Mouse (Mus musculus) liver, embryonic 14.5 days (tissue): ENCODE data around the gene Fxyd7. TPM values are rescaled to one million over a fixed set of nuclear protein-coding genes. Genes with fewer than 3 reads are reported as not detected.

ENCODE experiments used
- ATAC-seq: fragments of 200-750 bp; cut with Nextera tagmentation; 2 replicates; pipeline ENCODE4 v1.8.0; 2017; ENCODE audit warnings: moderate number of reproducible peaks, mild to moderate bottlenecking, moderate library complexity; ENCODE audit not compliant: insufficient read depth
- DNase-seq, 3 experiments: peaks; one replicate each; pipeline ENCODE4 v3.0.0-alpha.2; 2012 to 2013; ENCODE audit warnings: low read depth in 3 of 3, low spot score in 3 of 3
- H3K27ac ChIP-seq: fragments of 300-500 bp; sonication (generic); 2 replicates; pipeline ENCODE4 v1.5.1; 2014; ENCODE audit warnings: moderate library complexity, mild to moderate bottlenecking, control low read depth, inconsistent platforms
- H3K27me3 ChIP-seq: fragments of 300-500 bp; sonication (generic); 2 replicates; pipeline ENCODE4 v1.6.1; 2014; ENCODE audit warnings: mild to moderate bottlenecking, low read length, moderate library complexity; ENCODE audit not compliant: control insufficient read depth, insufficient read depth
- H3K36me3 ChIP-seq: fragments of 300-500 bp; sonication (generic); replicated peaks from 2 replicates; pipeline ENCODE4 v1.6.1; 2014; ENCODE audit warnings: low read depth; ENCODE audit not compliant: control insufficient read depth, insufficient read depth
- H3K4me1 ChIP-seq, 2 experiments: fragments of 200-500 bp in 1 of 2; fragments of 300-500 bp in 1 of 2; sonication (generic) in 1 of 2; replicated peaks; 2 replicates each; pipeline ENCODE4 v1.6.1; 2012 to 2014; ENCODE audit warnings: antibody characterized with exemption in 1 of 2, inconsistent platforms in 1 of 2, low read length in 1 of 2; ENCODE audit not compliant: control insufficient read depth in 2 of 2, insufficient read depth in 2 of 2
- H3K4me2 ChIP-seq: fragments of 300-500 bp; sonication (generic); 2 replicates; pipeline ENCODE4 v1.6.1; 2014; ENCODE audit warnings: low read depth, mild to moderate bottlenecking, control low read depth, moderate library complexity
- H3K4me3 ChIP-seq, 2 experiments: fragments of 200-500 bp in 1 of 2; fragments of 300-500 bp in 1 of 2; sonication (generic) in 1 of 2; 2 replicates each; pipeline ENCODE4 v1.5.1; 2012 to 2014; ENCODE audit warnings: low read depth in 2 of 2, low read length in 2 of 2, mild to moderate bottlenecking in 2 of 2, control low read depth in 1 of 2, inconsistent platforms in 1 of 2, moderate library complexity in 1 of 2; ENCODE audit not compliant: insufficient read depth in 1 of 2
- H3K9ac ChIP-seq: fragments of 300-500 bp; sonication (generic); replicated peaks from 2 replicates; pipeline ENCODE4 v1.6.1; 2014; ENCODE audit warnings: mild to moderate bottlenecking, control low read depth, moderate library complexity
- H3K9me3 ChIP-seq: fragments of 300-500 bp; sonication (generic); 2 replicates; pipeline ENCODE4 v1.6.1; 2016; ENCODE audit warnings: low read length, mixed read lengths; ENCODE audit not compliant: control insufficient read depth
- CTCF ChIP-seq: IDR thresholded peaks from 2 replicates; pipeline ENCODE4 v1.5.1; 2016; ENCODE audit warnings: antibody characterized with exemption, low read depth, control low read depth
- EP300 ChIP-seq: IDR thresholded peaks from 2 replicates; pipeline ENCODE4 v1.6.1; 2016; ENCODE audit warnings: antibody characterized with exemption, low read depth
- WGBS: fragments of 180-500 bp; shearing (Covaris S2); extraction: QIAGEN DNeasy Blood & Tissue Kit; methylation state at CpG from one replicate; pipeline ENCODE4 v1.1.7; 2014; ENCODE audit not compliant: insufficient replicate concordance; 5-methylcytosine and 5-hydroxymethylcytosine counted together
- polyA plus RNA-seq, 2 experiments: library from polyadenylated mRNA; depleted of rRNA in 1 of 2; stranded (reverse) in 1 of 2; unstranded in 1 of 2; fragments of >200 nt; fragmentation: Nextera tagmentation in 1 of 2; extraction: Ambion mirVana in 1 of 2; gene quantifications; 2 replicates each; pipeline versions ENCODE4 v1.2.1 to v1.2.3; 2012 to 2014

The Fxyd7 gene
- polyA plus RNA-seq, 2 experiments, result 0.21 to 0.23 TPM

DNA sequence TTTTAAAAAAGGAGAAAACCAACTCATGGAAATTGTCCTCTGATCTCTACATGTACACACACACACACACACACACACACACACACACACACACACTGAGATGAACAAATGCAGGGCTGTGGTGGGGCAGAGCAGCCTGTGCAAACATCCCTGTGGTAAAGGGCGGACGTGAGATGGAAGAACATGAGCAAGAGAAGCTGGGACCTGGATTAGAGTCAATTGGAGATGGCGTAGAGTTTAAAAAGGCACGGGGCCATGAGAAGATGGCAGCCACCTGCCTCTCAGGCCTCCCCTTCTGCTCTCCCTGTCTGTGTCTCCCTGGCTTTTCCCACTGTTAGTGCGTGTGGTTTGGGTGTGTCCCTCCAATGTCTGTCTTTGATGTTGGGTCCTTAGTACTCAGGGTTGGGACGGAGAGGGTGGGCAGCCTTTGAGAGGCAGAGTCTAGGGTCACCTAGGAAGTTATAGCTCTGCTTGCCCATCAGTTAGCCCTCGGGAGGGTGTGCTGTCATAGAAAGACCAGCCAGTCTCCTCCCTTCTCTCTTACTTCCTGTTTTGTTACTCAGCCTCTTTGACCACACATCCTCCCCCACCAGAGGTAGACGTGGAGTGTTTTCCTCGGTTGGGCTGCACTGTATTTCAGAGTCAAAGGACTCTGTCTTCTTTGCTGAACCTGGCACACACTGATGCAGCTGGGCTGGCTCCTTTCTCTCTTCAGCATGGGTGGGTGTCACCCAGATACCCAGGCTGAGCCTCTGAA, 17.7 kb downstream of the Fxyd7 start:
- no peak overlapping the region for H3K9ac ChIP-seq
- no peak overlapping the region for H3K27ac ChIP-seq
- TF ChIP-seq CTCF, result no peak
- no peak for TF ChIP-seq EP300

GRCm38 (mm10) chr7:31031731-31032130, 19.5 kb downstream of the Fxyd7 start:
- Histone ChIP-seq H3K27ac (no peak overlapping the region), H3K36me3 (no peaks in the 10 kb centered on the region), H3K9me3 (no peaks in the 10 kb centered on the region), H3K9ac (no peak overlapping the region), H3K4me2 (no peak overlapping the region), H3K27me3 (no peaks in the 10 kb centered on the region), H3K4me1 (peaks cover 0 to 17% of the 10 kb centered on the region in 2 experiments; a peak in 2 of 4 replicates), H3K4me3 (no peak overlapping the region)
- ATAC-seq (no peak), DNase-seq (peak in 1 of 3 experiments; percentile 32)
- 48% methylated on average over 7 of the region's 7 CpGs for WGBS
- TF ChIP-seq EP300, result no peak
- no peak for TF ChIP-seq CTCF

More for the DNA sequence above, 17.7 kb downstream of the Fxyd7 start:
- 27% methylated on average over 9 of the region's 9 CpGs for WGBS
- no peak overlapping the region for H3K4me3 ChIP-seq
- ATAC-seq (no peak), DNase-seq (no peak)
- no peaks in the 10 kb centered on the region for H3K36me3 ChIP-seq
- H3K9me3 ChIP-seq, result no peaks in the 10 kb centered on the region
- H3K4me2 ChIP-seq, result no peak overlapping the region
- H3K27me3 ChIP-seq, result no peaks in the 10 kb centered on the region
- H3K4me1 ChIP-seq, result peaks cover 0 to 17% of the 10 kb centered on the region in 2 experiments; a peak in 2 of 4 replicates

DNA sequence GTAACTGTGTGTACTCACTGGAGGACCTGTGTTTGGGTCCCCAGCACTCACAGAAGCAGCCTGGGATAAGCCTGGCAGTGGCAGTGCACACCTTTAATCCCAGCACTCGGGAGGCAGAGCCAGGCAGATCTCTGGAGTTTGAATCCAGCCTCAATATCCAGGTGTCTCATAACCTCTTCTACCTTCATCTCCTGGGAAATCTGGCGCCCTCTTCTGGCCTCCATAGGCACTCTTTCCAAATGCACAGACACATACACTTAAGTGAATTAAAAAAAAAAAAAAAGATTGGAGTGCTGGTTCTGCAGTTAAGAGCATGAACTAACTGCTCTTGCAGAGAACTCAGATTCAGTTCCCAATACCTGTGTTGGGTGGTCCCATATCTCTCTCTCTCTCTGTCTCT, 20.6 kb downstream of the Fxyd7 start:
- Histone ChIP-seq H3K9me3 (no peaks in the 10 kb centered on the region), H3K4me3 (no peak overlapping the region), H3K4me1 (peaks cover 0 to 17% of the 10 kb centered on the region in 2 experiments; a peak in 2 of 4 replicates), H3K4me2 (no peak overlapping the region), H3K27ac (no peak overlapping the region), H3K9ac (no peak overlapping the region), H3K36me3 (no peaks in the 10 kb centered on the region), H3K27me3 (no peaks in the 10 kb centered on the region)
- TF ChIP-seq EP300 (no peak), CTCF (peak; percentile 33; the same call in 1 of the 2 replicates)
- 41% methylated on average over 2 of the region's 2 CpGs for WGBS
- ATAC-seq (no peak), DNase-seq (no peak)

DNA sequence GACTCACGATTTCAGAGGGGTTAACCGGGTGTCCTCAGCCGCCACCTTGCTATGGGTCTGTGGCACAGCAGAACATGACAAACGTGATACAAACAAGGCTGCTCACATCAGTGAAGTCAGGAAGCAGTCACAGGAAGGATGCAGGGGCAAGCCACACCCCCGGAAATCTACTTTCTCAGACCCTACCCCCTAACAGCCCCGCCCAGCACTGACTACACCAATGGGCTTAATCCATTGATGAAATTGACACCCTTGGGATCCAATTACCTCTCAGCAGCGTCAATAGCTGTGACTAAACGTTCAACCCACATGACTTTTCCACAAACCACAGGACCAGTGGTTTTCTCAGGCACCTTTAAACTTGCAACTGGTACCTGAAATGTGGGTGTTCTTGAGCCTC, 22.7 kb downstream of the Fxyd7 start:
- Histone ChIP-seq H3K9me3 (no peaks in the 10 kb centered on the region), H3K36me3 (no peaks in the 10 kb centered on the region), H3K27me3 (no peaks in the 10 kb centered on the region), H3K4me1 (peaks cover 0 to 8% of the 10 kb centered on the region in 2 experiments; a peak in 2 of 4 replicates), H3K27ac (no peak overlapping the region), H3K4me2 (no peak overlapping the region), H3K4me3 (no peak overlapping the region), H3K9ac (no peak overlapping the region)
- TF ChIP-seq CTCF (no peak), EP300 (no peak)
- DNase-seq, result no peak
- ATAC-seq, result no peak
- WGBS, result 48% methylated on average over 8 of the region's 8 CpGs

GRCm38 (mm10) chr7:31017104-31017901, 34.0 kb downstream of the Fxyd7 start:
- H3K4me2 ChIP-seq, result no peak overlapping the region
- H3K4me1 ChIP-seq, result no peaks in the 10 kb centered on the region; a peak in 1 of 4 replicates
- no peak overlapping the region for H3K9ac ChIP-seq
- no peaks in the 10 kb centered on the region for H3K36me3 ChIP-seq
- WGBS, result 50% methylated on average over 10 of the region's 10 CpGs
- TF ChIP-seq EP300, result no peak
- no peak for TF ChIP-seq CTCF
- no peaks in the 10 kb centered on the region for H3K27me3 ChIP-seq
- H3K9me3 ChIP-seq, result no peaks in the 10 kb centered on the region
- no peak overlapping the region for H3K4me3 ChIP-seq
- DNase-seq (no peak), ATAC-seq (no peak)
- H3K27ac ChIP-seq, result no peak overlapping the region
